Mouse (Mus musculus): Measurements from ENCODE around the gene Cadm4. TPM values are rescaled to one million over a fixed set of nuclear protein-coding genes. Genes with fewer than 3 reads are reported as not detected.

The Cadm4 gene
- polyA plus RNA-seq, 1 experiment from 2014 or later = 5.0 TPM

DNA sequence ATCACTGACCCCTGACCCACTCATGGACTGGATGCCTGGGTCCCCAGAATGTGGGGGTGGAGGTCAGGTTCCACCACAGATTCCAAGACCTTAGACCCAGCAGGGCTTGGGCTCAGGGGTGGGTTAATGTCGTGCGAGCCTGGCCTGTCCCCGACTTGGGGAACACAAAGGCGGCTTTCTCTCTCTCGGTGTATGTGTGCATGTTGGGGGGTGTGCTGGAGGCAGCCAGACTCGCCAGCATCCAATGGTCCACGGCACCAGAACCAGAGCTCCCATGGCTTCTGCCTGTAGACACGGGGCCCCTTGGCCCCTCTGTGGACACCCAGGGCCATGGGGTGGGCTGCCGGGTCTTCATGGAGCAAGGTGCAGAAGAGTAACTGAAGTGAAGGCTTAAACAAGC is 3.7 kb downstream of the Cadm4 start:
- no peak for DNase-seq (ENCODE audit: low spot score)
- WGBS = 78% methylated on average over 9 of the region's 9 CpGs
- Histone ChIP-seq H3K4me1 (peaks cover 46% of the 10 kb centered on the region), H3K9me3 (no peaks in the 10 kb centered on the region), H3K36me3 (replicated peaks) (no peaks in the 10 kb centered on the region), H3K4me3 (no peak overlapping the region), H3K27me3 (replicated peaks; ENCODE audit: low read depth, poor library complexity, severe bottlenecking) (peaks cover 62% of the 10 kb centered on the region), H3K27ac (replicated peaks) (peak overlapping the region; percentile 61; the same call in 1 of the 2 replicates)

DNA sequence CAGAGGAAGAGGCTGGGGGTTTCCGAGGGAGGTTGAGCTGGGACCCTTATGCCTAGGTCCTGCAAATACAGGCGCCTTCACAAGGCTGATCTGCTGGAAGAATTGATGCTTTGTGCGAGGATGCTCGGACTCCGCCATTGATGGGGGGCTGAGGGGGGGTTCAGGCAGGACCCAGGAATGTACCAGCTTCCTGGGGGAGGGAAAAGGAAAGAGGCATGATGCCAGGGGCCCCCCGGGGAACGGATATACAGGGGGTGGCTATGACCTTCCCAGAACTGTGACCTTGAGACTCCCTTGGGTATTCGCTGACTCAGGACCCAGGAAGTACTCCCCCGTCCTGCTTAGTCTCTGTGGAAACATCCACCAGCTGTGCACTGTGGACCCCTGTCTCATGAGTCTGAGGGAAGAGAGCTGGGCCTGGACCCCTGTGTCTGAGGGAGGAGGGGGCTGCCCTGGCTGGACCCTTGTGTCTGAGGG is 4.9 kb downstream of the Cadm4 start:
- WGBS = 51% methylated on average over 9 of the region's 9 CpGs
- peaks cover 34% of the 10 kb centered on the region for H3K4me1 ChIP-seq
- no peaks in the 10 kb centered on the region for H3K36me3 ChIP-seq (replicated peaks)
- peaks cover 50% of the 10 kb centered on the region for H3K27me3 ChIP-seq (replicated peaks; ENCODE audit: low read depth, poor library complexity, severe bottlenecking)
- no peaks in the 10 kb centered on the region for H3K9me3 ChIP-seq
- peak overlapping the region; percentile 61 for H3K27ac ChIP-seq (replicated peaks)
- H3K4me3 ChIP-seq = peak overlapping the region; percentile 3; the same call in 1 of the 2 replicates
- DNase-seq (ENCODE audit: low spot score) = no peak

DNA sequence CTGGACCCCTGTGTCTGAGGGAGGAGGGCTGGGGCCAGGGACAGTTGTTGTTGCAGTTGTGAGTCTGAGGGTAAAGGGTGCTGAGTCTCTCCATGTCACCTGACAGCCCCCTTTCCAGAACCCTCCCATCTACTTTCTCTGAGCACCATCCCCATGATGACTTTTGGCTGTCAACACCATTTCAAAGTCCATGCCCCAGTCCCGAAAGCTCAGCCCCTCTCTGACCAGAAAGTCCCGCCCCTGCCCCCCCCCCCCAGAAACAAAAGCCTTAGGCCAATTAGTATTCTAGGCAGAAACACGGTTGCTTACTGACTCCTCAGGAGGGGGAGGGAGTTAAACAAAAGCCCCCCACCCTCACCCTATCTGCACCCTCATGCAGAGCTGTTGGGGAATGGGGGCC is 5.6 kb downstream of the Cadm4 start:
- 42% methylated on average over 3 of the region's 3 CpGs for WGBS
- no peak for DNase-seq (ENCODE audit: low spot score)
- peak overlapping the region; percentile 61; the same call in 1 of the 2 replicates for H3K27ac ChIP-seq (replicated peaks)

DNA sequence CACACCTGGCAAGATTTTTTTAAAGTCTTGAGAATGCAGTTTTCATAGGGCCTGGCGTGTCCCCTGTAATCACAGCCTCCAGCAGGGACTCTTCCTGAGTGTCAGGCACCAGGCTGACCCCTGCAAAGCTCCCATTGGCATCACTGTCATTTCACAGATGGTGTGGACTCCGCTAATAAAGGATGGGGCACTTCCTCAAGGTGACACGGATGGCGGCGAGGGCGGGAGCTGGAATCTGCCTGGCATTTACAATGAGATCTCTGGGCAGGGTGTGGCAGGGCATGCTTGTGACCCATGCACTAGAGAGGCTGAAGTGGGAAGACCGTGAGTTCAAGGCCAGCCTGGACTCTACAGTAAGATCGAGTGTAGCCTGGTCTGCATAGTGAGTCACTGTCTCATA is 6.5 kb downstream of the Cadm4 start:
- Histone ChIP-seq H3K4me1 (peaks cover 22% of the 10 kb centered on the region), H3K27ac (replicated peaks) (no peak overlapping the region), H3K9me3 (no peaks in the 10 kb centered on the region), H3K36me3 (replicated peaks) (no peaks in the 10 kb centered on the region), H3K4me3 (no peak overlapping the region), H3K27me3 (replicated peaks; ENCODE audit: low read depth, poor library complexity, severe bottlenecking) (peaks cover 34% of the 10 kb centered on the region)
- no peak for DNase-seq (ENCODE audit: low spot score)
- WGBS = 87% methylated on average over 8 of the region's 8 CpGs

More for the DNA sequence above, 5.6 kb downstream of the Cadm4 start:
- Histone ChIP-seq H3K9me3 (no peaks in the 10 kb centered on the region), H3K4me3 (no peak overlapping the region; the same call in 1 of the 2 replicates), H3K27me3 (replicated peaks; ENCODE audit: low read depth, poor library complexity, severe bottlenecking) (peaks cover 43% of the 10 kb centered on the region), H3K4me1 (peaks cover 30% of the 10 kb centered on the region), H3K36me3 (replicated peaks) (no peaks in the 10 kb centered on the region)

DNA sequence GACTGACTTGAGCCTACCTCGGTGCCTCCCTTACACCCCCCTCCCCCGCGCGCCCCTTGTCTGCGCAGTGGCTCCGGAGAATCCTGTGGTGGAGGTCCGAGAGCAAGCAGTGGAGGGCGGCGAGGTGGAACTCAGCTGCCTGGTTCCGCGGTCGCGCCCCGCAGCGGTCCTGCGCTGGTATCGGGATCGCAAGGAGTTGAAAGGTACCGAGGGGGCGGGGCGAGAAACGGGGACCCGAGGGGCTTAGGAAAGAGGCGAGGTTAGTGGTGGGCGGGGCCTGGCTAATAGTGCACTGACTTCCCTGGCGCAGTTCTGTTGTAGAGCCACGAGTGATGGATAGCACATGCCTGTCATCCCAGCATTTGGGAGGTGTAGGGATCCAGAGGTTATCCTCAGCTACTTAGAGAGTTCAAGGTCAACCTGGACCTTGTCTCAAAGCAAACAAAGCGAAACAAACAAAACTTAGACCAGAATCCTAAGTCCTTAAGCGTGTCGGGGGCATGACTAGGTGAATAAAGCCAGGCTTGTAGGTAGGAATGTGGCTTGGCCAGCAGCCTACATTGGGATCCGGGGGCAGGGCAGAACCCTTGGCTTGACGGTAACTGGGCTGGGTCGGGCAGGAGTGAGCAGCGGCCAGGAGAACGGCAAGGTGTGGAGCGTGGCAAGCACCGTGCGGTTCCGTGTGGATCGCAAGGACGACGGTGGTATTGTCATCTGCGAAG is 18.2 kb downstream of the Cadm4 start:
- DNase-seq (ENCODE audit: low spot score) = peak; percentile 65
- WGBS = 13% methylated on average over 43 of the region's 43 CpGs
- Histone ChIP-seq H3K4me3 (peak overlapping the region; percentile 57), H3K9me3 (no peaks in the 10 kb centered on the region; the same call in 1 of the 2 replicates), H3K27ac (replicated peaks) (no peak overlapping the region), H3K27me3 (replicated peaks; ENCODE audit: low read depth, poor library complexity, severe bottlenecking) (peaks cover 73% of the 10 kb centered on the region), H3K36me3 (replicated peaks) (peaks cover 16% of the 10 kb centered on the region), H3K4me1 (peaks cover 32% of the 10 kb centered on the region)

DNA sequence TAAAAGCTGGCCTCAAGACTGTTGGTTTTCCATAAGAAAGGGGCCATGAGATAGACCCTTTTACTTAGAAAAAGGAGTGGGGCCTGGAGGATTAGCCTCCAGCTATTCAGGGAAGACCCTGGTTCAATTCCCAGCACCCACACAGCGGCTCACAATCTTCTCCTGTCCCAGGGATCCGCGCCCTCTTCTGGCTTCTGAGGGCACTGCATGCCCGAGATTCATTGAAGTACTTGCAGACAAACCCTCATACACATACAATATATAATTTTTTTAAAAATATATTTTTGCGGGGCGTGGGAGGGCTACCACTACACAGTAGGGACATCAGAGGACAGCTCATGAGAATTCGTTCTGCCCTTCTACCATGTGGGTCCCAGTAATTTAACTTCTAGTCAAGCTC is 19.1 kb downstream of the Cadm4 start:
- Histone ChIP-seq H3K4me3 (no peak overlapping the region), H3K36me3 (replicated peaks) (peaks cover 16% of the 10 kb centered on the region), H3K27me3 (replicated peaks; ENCODE audit: low read depth, poor library complexity, severe bottlenecking) (peaks cover 73% of the 10 kb centered on the region), H3K4me1 (peaks cover 41% of the 10 kb centered on the region), H3K9me3 (no peaks in the 10 kb centered on the region; the same call in 1 of the 2 replicates), H3K27ac (replicated peaks) (no peak overlapping the region)
- WGBS = 26% methylated on average over 7 of the region's 7 CpGs
- peak; percentile 50 for DNase-seq (ENCODE audit: low spot score)

DNA sequence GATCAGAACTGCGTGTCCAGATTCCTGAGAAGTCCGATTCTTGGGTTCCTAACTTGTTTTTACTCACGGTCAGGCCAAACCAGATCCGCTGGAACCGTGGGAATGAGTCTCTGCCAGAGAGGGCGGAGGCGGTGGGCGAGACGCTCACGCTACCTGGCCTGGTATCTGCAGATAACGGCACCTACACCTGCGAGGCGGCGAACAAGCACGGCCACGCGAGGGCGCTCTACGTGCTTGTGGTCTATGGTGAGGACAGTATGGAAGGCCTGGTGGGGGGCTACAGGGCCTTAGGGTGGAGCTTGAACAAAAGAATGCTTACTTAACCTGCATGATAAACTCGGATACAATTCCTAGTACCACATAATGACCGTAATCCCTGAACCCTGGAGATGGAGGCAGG is 19.7 kb downstream of the Cadm4 start:
- no peak for DNase-seq (ENCODE audit: low spot score)
- no peak overlapping the region for H3K4me3 ChIP-seq
- peaks cover 16% of the 10 kb centered on the region for H3K36me3 ChIP-seq (replicated peaks)
- H3K9me3 ChIP-seq = no peaks in the 10 kb centered on the region; the same call in 1 of the 2 replicates
- H3K4me1 ChIP-seq = peaks cover 47% of the 10 kb centered on the region
- 46% methylated on average over 21 of the region's 21 CpGs for WGBS
- peaks cover 73% of the 10 kb centered on the region for H3K27me3 ChIP-seq (replicated peaks; ENCODE audit: low read depth, poor library complexity, severe bottlenecking)
- no peak overlapping the region for H3K27ac ChIP-seq (replicated peaks)

DNA sequence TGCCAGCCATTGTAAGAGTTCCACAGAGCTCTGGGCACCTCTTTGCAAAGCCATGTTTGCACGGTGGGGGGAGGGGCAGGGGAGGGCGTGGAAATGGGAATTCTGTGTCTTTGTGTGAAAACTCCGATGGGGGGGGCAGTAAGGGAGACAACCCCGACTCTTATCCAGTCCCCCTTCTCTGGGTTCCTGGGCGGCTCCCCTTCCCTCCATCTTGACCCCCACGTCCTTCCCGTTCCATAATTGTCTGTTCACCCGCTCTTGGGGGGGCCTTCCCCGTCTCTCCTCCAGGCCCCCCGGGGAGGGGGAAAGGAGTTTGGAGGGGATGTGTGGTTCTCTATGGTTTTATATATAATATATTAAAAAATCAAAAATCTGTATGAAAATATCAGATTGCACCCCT is 22.2 kb downstream of the Cadm4 start:
- no peak for DNase-seq (ENCODE audit: low spot score)
- Histone ChIP-seq H3K4me1 (peaks cover 62% of the 10 kb centered on the region), H3K27me3 (replicated peaks; ENCODE audit: low read depth, poor library complexity, severe bottlenecking) (peaks cover 49% of the 10 kb centered on the region), H3K9me3 (no peaks in the 10 kb centered on the region; the same call in 1 of the 2 replicates), H3K36me3 (replicated peaks) (peaks cover 16% of the 10 kb centered on the region), H3K27ac (replicated peaks) (no peak overlapping the region), H3K4me3 (0 out of 2 replicates have a peak overlapping the region, but pooled peaks have one; percentile 26)
- 30% methylated on average over 10 of the region's 10 CpGs for WGBS

DNA sequence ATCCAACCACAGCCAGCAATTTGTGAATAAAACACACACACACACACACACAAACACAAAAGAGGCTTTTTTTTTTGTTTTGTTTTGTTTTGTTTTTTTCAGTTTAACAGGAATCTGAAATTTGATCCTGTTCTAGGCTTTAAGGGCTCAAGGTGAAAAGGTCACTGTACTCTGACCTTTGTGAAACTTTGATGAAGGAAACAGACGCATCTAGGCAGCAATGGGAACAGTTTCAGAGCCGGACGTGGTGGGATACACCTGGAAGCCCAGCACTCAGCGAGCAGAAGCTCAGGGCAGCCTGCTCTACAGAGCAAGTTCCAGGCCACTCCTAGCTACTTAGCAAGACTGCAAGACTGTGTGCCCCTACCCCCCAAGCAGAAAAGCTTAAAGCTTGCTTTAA is 23.0 kb downstream of the Cadm4 start:
- H3K36me3 ChIP-seq (replicated peaks) = peaks cover 19% of the 10 kb centered on the region
- DNase-seq (ENCODE audit: low spot score) = no peak
- H3K4me1 ChIP-seq = peaks cover 55% of the 10 kb centered on the region
- peaks cover 40% of the 10 kb centered on the region for H3K27me3 ChIP-seq (replicated peaks; ENCODE audit: low read depth, poor library complexity, severe bottlenecking)
- H3K9me3 ChIP-seq = no peaks in the 10 kb centered on the region; the same call in 1 of the 2 replicates
- no peak overlapping the region for H3K27ac ChIP-seq (replicated peaks)
- WGBS = 7% methylated on average over 4 of the region's 4 CpGs
- peak overlapping the region; percentile 26; the same call in 1 of the 2 replicates for H3K4me3 ChIP-seq

DNA sequence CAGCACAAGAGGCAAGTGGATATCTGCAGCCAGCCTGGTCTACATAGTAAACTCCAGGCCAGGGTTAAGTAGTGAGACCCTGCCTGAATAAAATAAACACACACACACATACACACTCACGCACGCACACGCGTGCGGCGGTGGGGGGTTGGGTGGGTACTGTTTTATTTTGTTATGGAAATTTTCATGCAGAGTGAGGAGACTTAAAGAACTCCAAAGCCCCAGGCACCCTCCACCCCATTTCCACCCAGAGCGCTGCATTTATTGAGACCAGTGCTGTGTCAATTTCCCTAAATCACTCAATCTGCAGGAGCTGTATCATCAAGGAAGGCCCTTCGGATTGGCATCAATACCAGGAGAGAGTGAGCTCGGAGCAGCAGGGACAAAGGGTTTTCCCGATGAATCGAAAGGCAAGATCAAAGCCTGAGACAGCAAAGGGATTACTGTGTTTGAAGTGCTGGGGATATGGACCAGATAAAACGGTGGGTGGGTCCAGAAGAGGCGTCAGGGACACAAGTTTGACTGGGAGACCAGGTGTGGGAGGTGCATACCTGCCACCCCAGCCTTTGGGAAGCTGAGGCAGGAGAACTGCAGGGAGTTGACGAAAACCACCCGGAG is 23.7 kb downstream of the Cadm4 start:
- peak overlapping the region; percentile 67; the same call in 1 of the 2 replicates for H3K4me3 ChIP-seq
- no peaks in the 10 kb centered on the region; the same call in 1 of the 2 replicates for H3K9me3 ChIP-seq
- DNase-seq (ENCODE audit: low spot score) = no peak
- H3K27me3 ChIP-seq (replicated peaks; ENCODE audit: low read depth, poor library complexity, severe bottlenecking) = peaks cover 34% of the 10 kb centered on the region
- H3K4me1 ChIP-seq = peaks cover 48% of the 10 kb centered on the region
- peak overlapping the region; percentile 93; the same call in 1 of the 2 replicates for H3K27ac ChIP-seq (replicated peaks)
- 20% methylated on average over 15 of the region's 15 CpGs for WGBS
- H3K36me3 ChIP-seq (replicated peaks) = peaks cover 22% of the 10 kb centered on the region

DNA sequence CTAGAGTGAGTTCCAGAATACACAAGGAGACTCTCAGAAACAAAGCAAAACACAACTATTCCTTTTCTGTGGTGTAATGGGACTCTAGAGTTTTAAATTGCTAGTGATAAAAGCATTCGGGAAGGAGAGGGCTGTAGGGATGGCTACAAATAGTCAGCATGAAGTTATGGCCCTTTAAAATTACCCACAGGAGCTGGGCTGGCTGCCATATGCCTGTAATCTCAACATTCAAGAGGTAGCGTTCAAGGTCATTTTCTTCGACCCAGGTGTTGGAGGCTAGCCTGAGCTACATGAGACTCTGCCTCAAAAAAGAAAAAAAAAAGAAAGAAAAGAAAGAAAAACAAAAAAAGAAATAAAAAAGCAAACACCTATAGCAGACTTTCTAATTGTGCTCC is 24.2 kb downstream of the Cadm4 start:
- Histone ChIP-seq H3K27ac (replicated peaks) (peak overlapping the region; percentile 93), H3K27me3 (replicated peaks; ENCODE audit: low read depth, poor library complexity, severe bottlenecking) (peaks cover 28% of the 10 kb centered on the region), H3K36me3 (replicated peaks) (peaks cover 22% of the 10 kb centered on the region), H3K4me3 (peak overlapping the region; percentile 67), H3K9me3 (no peaks in the 10 kb centered on the region), H3K4me1 (peaks cover 48% of the 10 kb centered on the region)
- 21% methylated on average over 3 of the region's 3 CpGs for WGBS
- no peak for DNase-seq (ENCODE audit: low spot score)

DNA sequence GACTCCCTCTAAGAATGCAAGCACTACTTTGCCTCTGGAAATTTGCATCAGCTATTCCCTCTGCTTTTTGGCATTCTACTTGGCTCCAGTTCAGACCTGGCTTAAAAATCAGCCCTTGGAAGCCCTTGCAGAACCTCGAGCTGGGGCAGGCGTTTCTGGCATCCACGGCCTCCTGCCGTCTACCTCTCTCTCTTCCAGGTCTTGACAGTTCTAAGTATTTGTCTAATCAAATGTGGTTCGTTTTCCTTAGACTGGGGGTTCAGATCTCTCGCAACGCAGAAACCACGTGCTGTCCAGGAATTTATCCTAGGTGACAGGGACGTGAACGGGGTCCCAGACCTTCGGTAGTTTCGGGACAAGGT is 24.6 kb downstream of the Cadm4 start:
- no peak for DNase-seq (ENCODE audit: low spot score)
- H3K27ac ChIP-seq (replicated peaks) = peak overlapping the region; percentile 93
- WGBS = under 1% methylated on average over 12 of the region's 12 CpGs
- H3K4me3 ChIP-seq = peak overlapping the region; percentile 67
- H3K9me3 ChIP-seq = no peaks in the 10 kb centered on the region
- H3K4me1 ChIP-seq = peaks cover 48% of the 10 kb centered on the region
- H3K36me3 ChIP-seq (replicated peaks) = peaks cover 22% of the 10 kb centered on the region
- H3K27me3 ChIP-seq (replicated peaks; ENCODE audit: low read depth, poor library complexity, severe bottlenecking) = peaks cover 25% of the 10 kb centered on the region

Data from embryonic facial prominence, embryonic 10.5 days (tissue).